Mouse (Mus musculus): ENCODE measurements around the gene Hecw2.

The Hecw2 gene

DNA sequence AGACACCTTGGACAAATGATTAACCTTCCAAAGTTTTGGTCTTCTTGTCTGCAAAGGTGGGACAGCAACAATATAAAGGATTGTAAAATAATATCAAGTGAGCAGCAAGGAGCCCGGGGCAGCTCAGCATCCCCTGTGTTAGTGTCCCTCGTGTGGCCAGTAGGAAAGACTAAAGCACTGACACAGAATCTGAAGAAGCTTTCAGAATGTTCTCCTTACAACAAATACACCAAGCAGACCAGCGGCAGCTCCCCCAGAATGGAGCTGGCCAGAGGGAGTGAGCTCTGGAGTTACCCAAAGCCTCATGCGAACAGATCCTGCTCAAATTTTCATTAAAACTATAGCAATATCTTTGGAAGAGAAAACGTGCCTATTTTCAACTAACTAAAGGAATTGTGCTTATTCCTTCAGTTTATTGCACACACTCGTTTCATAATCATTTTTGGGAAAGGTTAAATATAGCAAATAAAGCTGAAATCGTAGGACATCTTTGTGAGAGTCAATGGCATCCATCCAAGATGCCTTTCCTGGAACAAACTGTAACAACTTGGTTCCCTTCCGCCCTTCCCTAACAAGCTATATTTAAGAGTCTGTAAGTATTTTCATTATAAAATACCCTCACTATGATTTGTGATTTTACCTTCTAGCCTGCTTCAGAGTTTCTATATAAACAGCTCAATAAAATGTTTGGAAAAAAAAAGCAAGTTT, 208.6 kb downstream of the Hecw2 start:
- no peak for DNase-seq (ENCODE audit: low spot score in 2 of 2)

DNA sequence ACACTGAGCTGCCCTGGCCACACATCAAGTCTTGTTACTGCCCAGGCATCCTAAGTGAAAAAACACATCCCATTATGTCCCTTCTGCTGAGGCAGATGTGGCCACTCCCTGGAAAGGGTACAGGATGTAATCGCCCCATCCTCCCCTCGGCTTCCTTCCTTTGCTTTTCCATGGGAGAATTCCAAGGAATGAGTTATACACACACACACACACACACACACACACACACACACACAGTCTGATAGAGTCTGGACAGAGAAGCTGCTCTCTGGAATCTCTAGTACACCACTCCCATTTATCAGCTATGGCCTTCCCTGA, 216.5 kb downstream of the Hecw2 start:
- DNase-seq (ENCODE audit: low spot score in 2 of 2): no peak

DNA sequence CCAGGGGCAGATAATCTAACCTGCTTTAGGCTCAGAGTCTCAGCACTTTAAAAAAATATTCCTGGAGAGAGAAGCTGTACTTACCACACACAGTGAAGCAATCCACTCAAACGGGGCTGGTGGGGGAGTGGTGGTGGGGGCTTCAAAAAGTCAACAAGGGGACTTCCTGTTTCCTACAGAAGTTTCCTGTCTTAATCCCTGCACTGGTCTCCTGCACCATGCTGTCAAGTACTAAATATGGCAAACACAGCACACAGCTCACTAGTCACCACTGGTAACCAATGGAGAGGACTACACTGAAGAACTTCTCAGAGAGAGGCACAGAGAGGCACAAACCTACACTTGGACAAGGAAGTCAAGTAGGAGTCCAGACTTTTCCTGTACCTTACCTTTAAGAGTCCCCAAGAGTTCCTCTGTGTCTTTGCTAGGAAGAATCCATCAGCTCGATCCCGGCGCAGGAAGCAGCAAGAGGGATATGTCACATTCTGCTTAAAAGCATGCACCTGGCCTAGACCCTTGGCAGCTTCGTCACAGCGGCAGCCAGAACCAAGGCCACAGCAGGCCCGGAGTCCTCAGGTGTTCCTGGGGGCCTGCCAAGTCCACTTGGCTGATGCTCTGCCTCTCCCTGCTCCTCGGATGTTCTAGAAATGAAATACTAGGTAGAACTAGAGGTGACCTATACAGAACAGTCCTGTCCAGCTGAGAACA, 217.0 kb downstream of the Hecw2 start:
- no peak for DNase-seq (ENCODE audit: low spot score in 2 of 2)

DNA sequence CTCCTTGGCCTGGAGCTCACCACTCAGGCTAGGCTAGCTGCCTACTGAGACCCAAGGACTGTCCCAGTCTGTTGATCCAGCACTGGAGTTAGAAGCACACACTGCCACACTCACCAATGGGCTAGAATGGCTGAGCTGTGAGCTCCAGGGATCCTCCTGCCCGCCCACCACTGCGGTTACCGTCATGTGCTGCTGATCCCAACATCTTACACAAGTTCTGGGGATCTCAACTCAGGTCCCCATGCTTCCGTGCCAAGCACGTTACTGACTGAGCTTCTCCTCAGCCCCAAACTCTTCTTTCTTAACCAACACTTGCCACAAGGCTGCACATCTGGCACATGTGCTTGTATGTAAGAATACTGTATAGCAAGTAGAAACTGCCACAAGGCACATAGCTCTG, 218.2 kb downstream of the Hecw2 start:
- DNase-seq (ENCODE audit: low spot score in 2 of 2): no peak

DNA sequence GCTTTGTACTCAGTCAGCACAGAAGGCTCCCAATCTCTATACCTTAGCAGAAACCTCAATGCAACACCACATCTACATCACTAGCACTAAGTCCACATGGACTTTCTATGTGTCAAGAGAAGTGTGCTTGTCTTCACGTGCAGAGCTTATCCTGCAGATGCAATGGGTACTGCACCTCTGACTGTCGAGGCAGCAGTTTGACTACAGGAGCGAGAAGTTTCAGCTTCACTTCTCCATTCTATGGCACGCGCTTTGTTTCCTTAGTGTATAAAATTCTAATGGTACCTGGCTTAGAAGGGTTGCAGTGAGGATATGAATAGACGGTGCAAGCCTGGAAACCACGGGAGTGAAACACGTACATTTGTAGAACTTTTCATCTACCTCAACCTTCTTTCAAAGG, 218.9 kb downstream of the Hecw2 start:
- DNase-seq (ENCODE audit: low spot score in 2 of 2): no peak

DNA sequence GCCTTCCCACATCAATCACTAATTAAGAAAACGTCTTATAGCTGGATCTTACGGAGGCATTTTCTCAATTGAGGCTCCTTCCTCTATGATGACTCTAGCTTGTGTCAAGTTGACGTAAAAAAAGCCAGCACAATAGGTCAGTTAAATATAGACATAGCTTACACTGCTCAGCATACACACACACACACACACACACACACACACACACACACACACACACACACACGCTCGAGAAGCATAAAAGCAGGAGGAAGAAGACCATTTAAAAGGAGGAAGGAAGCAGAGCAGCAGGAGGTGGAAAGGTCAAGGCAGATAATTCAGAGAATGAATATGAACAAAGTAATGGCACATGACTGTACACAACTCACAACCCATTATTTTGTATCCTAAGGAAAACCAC, 220.0 kb downstream of the Hecw2 start:
- no peak for DNase-seq (ENCODE audit: low spot score in 2 of 2)

DNA sequence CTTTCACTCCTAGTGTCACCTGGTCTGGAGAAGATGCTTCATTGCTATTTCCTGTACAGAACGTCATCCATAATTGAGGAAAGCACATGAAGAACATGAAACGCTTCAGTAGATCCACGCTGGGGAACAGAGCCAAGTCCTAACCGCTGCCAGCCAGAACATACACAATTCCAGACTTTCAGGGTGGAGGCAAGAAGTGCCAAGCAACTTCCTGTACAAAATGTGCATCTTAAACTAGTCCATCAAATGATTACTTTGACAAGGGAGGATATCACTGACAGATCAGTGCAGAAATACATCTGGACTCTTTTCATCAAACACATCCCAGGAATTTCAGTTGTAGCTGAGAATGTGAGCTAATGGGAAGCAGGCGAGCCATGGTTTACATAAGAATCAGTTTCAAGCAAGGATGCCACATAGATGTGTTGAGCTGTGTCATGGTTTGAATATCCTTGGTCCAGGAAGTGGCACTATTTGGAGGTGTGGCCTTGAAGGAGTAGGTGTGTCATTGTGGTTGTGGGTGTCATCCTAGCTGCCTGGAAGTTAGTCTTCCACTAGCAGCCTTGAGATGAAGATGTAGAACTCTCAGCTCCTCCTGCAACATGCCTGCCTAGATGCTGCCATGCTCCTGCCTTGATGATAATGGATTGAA, 224.5 kb downstream of the Hecw2 start:
- DNase-seq (ENCODE audit: low spot score in 2 of 2): no peak

DNA sequence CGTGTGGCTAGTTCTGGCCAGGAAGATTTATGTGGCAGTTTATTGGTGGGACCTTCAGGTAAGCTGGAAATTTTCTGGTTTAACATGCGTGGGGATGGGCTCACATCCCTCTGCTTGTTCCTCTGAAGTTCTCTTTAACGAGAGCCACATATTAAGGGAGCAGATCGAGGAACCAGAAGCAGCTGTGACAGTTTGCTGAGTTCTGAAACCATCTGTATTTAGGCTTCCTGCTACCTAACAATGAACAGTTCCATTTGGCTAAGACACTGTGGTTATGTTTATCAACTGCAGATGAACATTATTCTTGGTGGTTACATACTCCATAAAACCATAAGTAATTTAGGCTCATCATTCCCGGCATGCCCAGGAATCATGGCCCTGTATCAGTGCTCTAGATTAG, 242.6 kb downstream of the Hecw2 start:
- DNase-seq (ENCODE audit: low spot score in 2 of 2): no peak

DNA sequence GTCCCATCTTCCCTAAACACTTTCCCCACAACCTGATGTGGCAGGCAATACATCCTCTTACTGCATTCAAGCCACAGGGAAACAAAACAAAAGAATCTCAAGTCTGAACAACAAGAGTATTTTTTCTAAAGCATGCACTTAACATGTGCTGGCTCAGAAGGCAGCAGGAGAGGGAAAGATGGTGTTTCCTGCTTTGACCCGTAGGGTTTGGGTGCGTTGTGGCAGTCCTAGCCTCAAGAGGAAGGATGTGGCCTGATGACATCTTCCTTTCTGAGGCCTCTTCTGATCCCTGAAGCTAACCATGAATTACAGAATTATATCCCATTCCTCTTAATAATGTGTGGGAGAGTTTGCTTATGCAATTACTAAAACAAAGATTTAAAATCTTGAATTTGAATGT, 249.2 kb downstream of the Hecw2 start:
- no peak for DNase-seq (ENCODE audit: low spot score in 2 of 2)

DNA sequence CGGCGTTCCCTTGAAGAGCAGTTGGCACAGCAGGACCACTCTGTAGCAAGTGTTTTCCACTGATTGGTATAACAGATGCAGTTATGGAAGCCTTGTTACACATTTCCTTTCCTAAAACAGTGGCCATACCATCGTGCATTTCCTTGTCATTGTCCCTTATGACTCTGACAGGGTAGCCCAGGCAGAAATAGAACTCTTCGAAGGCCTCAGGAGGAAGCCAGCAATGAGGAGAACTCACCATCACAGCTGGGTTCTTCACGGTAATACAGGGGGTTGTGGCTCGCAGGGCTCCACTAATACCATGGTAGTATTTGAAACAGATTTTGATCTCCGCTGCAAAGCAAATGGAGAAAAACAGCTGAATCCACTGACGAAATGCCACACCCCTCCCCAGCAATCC, 252.5 kb downstream of the Hecw2 start:
- DNase-seq (ENCODE audit: low spot score in 2 of 2): no peak

DNA sequence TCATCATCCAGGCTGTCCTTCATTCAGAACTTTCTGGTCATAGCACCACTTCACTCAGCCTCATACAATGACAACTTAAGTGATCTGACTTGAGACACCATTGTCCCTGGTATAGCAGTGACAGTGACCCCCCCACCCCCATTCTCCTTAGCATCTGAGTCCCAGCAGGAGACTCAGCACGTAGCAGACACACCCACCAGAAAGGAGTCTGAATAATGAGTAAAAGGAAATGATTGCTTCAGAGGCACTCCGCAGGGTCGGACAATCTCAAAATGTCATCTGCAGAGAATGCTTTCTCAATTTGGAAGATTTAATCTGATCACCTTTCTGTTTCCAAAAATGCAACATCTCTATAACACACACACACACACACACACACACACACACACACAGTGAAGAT, 253.4 kb downstream of the Hecw2 start:
- DNase-seq (ENCODE audit: low spot score in 2 of 2): no peak

DNA sequence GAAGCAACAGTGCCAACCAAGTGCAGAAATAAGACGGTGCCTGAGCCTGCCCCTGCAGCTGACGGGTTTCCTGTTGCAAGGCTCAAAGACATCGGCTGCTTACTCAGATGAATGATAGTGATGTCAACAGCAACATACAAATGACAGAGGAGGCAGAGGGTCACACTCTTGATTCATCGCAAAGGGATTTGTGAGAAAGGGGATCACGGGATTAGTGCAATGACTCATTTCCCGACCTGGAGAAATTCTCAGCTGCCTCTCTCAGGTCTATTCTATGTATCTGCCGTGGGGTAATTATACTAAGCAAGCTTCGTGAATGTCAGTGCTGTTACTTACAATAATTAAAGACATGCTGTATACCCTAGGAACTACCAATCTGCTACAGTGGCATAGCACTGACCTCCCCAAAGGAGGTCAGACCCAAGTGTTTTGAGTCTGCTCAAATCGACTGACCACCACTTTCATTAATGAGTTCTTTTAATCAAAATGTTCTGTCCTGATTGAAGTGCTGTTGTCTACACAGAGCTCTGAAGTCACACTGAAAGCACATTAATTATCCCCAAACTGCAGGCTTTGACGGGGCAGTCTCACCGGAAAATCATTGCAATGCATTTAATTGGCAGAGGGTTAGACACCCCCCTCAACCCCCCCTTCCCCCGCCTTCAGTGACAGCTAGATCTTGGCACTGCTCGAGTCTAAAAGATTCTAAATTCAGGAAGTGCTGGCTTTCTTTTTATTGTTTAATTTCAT, 254.5 kb downstream of the Hecw2 start:
- DNase-seq (ENCODE audit: low spot score in 2 of 2): no peak

DNA sequence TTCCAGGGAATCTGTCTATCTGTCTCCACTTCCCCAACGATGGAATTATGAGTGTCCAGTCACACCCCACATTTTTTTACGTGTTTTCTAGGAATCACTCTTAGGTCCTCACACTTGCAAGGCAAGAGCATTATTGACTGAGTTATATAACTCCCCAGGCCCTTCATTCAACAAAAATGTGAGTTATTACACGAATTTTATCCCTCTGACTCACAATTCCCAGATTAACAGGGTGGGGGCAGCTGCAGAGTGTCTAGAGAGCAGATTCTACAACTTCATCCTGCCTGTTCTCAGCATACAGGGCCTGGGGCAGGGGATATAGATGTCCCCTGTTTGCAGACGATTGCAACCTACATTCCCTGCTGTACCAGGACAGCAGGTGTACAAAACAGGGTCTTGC, 255.7 kb downstream of the Hecw2 start:
- DNase-seq (ENCODE audit: low spot score in 2 of 2): no peak

DNA sequence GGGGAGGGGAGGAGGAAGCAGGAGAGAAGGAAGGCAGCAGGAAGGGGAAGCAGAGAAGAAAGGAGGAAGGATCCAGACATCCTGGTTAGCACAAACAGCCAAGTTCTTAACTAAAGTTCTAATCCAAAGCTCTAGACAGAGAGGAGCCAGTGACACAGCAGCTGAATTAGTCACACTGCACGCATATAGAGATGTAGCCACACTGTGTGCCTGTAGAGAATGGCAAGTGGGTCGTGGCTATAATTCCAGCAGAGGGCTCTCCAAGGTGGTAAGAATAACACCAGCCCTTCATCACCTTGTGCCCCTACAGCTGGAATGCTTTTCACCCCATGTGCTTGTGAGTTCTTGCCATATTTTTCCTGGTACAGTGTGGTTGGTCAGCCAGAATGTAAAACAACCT, 261.7 kb downstream of the Hecw2 start:
- no peak for DNase-seq (ENCODE audit: low spot score in 2 of 2)

DNA sequence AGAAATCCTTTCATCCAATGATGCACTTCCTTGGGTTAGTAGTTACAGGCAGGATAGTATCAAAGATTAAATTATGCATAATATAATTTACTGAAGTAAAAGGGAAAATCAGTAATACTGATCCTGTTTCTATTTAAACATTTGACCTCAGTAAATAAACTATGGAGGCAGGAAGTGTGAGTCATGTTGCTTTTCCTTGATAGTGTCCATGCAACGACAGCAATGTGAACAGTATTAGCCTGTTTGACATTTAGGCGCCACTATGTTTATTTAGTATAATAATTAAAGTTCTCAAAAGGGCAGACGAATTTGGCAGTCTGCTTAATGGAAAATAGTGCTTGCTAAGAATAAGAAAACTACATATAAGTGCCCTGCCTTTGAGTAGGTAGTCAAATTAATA, 263.7 kb downstream of the Hecw2 start:
- DNase-seq (ENCODE audit: low spot score in 2 of 2): no peak

DNA sequence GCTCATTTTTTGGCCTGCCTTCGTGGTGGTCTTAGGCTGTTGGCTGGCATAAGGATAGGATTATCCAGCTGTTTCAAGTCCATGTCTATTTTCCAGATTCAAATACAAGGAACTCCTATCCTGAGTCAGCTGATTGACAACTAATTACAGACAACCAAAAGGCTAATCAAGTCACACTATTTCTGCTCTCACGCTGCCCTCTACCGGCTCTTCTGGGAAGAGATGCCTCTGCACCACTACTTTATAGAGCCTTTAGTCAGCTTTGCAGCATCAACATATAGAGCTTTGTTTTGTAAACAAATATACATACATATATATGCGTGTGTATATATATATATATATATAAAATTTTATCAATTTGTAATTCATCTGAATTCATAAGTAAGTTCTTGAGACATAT, 267.4 kb downstream of the Hecw2 start:
- DNase-seq (ENCODE audit: low spot score in 2 of 2): no peak

DNA sequence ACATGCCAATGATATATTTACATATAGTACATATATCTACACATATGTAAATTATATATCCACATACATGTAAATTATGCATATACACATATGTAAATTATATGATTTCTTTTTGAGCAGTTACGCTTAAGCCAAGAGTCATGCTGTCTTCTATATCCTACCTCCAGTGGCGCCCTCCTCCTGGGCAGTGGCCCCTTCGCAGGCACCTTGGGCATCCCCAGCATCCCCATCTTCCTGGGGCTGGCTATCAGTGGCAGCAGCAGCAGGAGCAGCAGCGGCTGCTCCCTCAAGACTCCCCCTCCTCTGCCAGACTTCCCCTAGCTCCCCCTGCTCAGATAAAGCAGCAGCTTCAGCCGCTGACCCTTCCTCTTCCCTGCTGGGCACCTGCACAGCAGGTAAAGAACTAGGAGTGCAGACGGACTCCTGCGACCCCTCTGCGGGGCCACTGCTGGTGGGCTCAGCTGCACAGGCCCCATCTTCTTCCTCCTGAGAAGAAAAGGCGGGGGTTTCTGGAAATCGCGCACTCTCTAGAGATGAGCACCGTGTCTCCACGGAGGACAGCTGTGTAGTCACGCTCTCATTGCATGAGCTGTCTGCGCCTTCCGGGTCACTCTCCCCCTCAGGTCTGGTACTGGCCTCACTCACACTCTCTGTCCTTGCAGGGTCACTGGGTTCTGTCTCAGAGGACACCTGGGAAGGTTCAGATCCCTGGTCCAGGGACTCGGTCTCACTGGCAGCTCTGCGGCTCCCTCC, 269.6 kb downstream of the Hecw2 start:
- no peak for DNase-seq (ENCODE audit: low spot score in 2 of 2)

DNA sequence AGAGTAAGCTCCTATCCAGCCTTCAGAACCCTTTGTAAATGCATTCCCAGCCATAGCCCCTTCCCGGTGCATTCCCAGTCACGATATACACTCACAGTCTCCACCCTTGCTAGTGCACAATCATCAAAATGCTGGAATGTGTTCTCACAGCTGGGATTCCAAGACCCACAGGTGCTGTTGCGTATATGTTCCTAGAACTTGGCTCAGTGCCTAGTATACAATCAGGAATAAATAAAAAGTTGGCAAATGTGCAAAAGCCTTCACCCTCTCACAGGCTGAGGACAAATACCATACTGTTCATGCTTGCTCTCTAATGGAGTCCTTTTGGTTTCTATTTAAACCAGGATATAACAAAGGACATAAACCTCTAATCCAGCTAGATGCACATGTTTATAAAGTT, 283.1 kb downstream of the Hecw2 start:
- DNase-seq (ENCODE audit: low spot score in 2 of 2): no peak

DNA sequence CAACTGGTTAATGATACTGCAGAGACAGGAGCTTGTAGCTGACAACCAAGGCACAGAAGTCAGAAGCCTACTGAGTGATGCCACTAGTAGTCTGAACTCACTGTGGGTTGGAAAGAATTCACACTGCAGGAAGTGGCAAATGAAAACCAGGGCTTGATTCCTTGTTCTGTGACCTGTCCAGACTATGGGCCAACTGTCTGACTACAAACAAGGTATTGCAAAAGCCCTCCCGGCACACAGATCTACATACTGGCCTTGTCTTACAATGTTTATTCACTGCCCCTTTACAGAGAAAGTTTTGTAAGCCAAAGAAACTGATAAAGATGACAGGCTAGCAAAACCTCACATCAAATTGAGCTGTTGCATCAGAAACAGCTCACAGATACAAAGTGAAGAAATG, 284.7 kb downstream of the Hecw2 start:
- no peak for DNase-seq (ENCODE audit: low spot score in 2 of 2)

DNA sequence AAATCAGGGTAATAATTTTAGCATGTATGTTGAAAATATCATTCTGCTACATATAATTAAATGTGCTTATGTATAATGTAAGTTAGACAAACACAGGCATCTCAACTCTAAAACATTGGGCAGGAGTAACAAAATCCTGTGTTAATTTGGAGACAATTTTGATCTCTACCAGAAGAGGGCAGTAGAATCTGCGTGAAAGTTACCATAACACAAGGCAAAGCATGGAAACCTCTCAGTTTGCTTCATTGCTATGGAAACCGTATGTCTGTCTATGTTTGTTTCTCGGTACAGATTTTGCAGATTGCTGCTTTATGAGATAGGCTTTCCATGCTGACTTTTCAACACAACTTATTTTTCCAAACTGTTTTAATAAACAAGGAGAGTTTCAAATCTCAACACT, 285.9 kb downstream of the Hecw2 start:
- no peak for DNase-seq (ENCODE audit: low spot score in 2 of 2)

DNA sequence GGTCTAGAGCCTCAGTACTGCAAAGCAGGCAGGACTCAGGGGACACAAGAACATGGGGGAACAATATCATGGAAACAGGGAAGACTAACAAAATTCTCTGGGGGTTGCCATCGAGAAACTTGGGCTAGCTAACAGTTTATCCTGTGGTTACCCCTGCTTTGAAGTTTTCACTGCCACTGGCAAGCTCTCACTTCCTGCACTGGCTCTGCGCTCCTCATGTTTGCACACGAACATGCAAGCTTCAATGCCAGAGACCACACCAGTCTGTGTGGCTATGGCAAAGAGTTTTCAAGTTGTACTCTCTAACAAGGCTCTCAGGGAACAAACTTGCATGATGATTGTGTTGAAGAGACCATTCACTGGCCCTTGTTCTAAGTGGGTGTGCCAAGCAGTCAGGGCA, 288.8 kb downstream of the Hecw2 start:
- no peak for DNase-seq (ENCODE audit: low spot score in 2 of 2)

DNA sequence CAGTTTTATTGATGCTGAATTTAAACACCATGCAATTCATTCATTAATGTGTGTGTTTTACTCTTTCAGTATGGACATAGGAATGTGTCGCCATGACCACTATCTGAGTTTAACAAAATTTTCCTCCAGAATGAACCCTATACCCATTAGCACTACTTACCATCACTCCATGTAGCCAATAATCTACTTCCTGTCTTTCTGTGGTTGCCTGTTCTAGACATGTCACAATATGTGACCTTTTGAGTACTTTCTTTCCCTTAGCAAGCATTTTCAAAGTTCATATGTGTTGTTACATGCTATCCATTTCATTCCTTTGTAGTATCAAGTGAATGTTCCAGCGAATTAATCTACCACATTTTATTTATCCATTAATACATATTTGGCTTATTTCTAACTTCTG, 294.6 kb downstream of the Hecw2 start:
- no peak for DNase-seq (ENCODE audit: low spot score in 2 of 2)

All from spleen, postnatal 4 days (tissue).